Mouse (Mus musculus): ENCODE data around the gene Sgk1. TPM values are rescaled to one million over a fixed set of nuclear protein-coding genes. Genes with fewer than 3 reads are reported as not detected.
A peak's percentile ranks its signal among the peaks of the same experiment; 100 is the strongest.

Gene Sgk1
- polyA plus RNA-seq, 1 experiment from 2014 or later: 32.8 TPM

DNA sequence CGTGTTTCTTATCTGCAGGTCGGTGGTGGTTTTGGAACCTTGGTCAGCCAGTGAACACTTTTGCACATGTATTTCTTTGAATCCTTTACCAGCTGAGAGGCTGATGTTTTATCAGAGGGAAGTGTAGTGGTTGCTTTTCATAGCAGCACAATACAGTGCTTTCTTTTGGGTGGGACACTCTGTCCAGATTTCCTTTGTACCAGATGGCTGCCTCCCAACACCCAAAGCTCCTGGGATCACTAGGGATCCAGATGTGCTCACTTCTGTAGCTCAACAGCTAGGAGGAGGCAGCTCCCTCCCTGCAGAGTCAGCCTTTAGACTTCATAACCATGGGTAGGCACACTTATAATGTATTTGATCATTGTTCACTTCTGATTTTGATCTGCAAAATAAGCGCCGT, 70.5 kb downstream of the Sgk1 start:
- Histone ChIP-seq H3K27ac (no peak overlapping the region), H3K4me3 (no peak overlapping the region), H3K9me3 (replicated peaks) (no peaks in the 10 kb centered on the region), H3K27me3 (no peaks in the 10 kb centered on the region), H3K36me3 (no peaks in the 10 kb centered on the region), H3K4me1 (no peaks in the 10 kb centered on the region), H3K4me2 (replicated peaks) (no peak overlapping the region), H3K9ac (no peak overlapping the region)
- ATAC-seq (ENCODE audit: low FRiP score): no peak
- 89% methylated on average over 4 of the region's 4 CpGs for WGBS

DNA sequence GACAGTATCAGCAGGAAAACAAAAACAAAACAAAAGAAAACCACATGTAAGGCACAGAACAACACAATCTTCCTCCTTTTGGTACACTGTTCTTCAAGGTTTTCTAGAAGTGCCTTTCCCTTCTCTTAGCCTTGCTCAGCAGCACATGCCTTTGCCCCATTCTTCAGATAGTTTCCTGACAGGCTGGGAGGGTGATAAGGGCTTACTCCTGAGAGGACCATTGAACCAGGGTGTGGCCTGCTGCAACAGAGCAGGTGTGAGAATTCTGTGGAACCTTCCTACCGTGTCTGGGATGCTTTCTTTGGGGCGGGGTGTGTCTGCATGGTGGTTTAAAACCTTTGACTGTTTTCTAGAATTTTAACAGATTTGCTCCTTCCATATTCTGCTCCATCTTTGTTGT, 79.1 kb downstream of the Sgk1 start:
- WGBS: 91% methylated on average over 2 of the region's 2 CpGs
- H3K4me3 ChIP-seq: no peak overlapping the region
- H3K4me2 ChIP-seq (replicated peaks): no peak overlapping the region
- H3K27me3 ChIP-seq: no peaks in the 10 kb centered on the region
- ATAC-seq (ENCODE audit: low FRiP score): no peak
- H3K36me3 ChIP-seq: no peaks in the 10 kb centered on the region
- H3K27ac ChIP-seq: no peak overlapping the region
- H3K9ac ChIP-seq: no peak overlapping the region
- no peaks in the 10 kb centered on the region for H3K9me3 ChIP-seq (replicated peaks)
- H3K4me1 ChIP-seq: no peaks in the 10 kb centered on the region

DNA sequence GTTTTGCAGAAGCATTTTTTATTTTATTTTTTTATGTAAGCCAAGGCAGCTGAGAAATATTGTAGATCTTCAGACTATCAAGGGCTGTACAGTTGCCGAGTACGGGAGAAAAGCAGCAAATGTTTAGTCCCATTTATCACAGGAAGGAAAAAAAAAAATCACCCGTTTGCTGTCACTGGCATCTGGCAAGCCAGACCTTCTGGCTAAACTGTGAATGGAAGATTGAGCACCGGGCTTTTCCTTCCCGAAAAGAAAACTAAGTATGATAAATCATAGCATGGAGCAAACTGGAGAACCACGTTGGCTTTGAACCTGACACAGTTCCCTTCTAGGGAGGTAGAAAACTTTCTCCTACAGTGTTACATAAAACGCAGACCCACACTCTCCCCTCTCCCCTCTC, 81.0 kb downstream of the Sgk1 start:
- Histone ChIP-seq H3K4me3 (no peak overlapping the region), H3K36me3 (no peaks in the 10 kb centered on the region), H3K27me3 (no peaks in the 10 kb centered on the region), H3K27ac (no peak overlapping the region), H3K9me3 (replicated peaks) (no peaks in the 10 kb centered on the region), H3K9ac (no peak overlapping the region), H3K4me1 (no peaks in the 10 kb centered on the region), H3K4me2 (replicated peaks) (no peak overlapping the region)
- ATAC-seq (ENCODE audit: low FRiP score): no peak
- WGBS: 75% methylated on average over 7 of the region's 7 CpGs

DNA sequence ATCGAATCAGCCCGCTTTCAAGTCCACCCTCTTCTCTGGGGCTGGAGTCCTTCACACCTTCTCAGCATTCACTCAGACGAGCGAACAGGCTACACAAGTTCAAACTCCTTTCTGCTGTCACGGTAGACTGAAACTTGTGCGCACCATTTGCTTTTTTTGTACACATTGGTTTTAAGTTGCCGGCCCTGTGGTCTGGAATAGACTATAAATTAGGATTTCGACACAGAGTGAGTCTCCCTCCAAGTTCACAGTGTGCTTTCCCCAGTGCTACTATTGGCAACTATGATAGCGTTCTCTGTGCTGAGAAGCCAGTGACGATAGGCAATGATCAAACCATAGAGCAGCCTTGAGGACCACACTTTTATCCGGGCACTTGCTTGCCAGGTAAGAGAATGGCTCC, 91.7 kb downstream of the Sgk1 start:
- H3K27me3 ChIP-seq: no peaks in the 10 kb centered on the region
- no peaks in the 10 kb centered on the region for H3K36me3 ChIP-seq
- WGBS: 86% methylated on average over 11 of the region's 11 CpGs
- no peak overlapping the region for H3K4me2 ChIP-seq (replicated peaks)
- H3K9me3 ChIP-seq (replicated peaks): no peaks in the 10 kb centered on the region
- H3K9ac ChIP-seq: no peak overlapping the region
- no peaks in the 10 kb centered on the region for H3K4me1 ChIP-seq
- ATAC-seq (ENCODE audit: low FRiP score): no peak
- H3K27ac ChIP-seq: no peak overlapping the region
- no peak overlapping the region for H3K4me3 ChIP-seq

DNA sequence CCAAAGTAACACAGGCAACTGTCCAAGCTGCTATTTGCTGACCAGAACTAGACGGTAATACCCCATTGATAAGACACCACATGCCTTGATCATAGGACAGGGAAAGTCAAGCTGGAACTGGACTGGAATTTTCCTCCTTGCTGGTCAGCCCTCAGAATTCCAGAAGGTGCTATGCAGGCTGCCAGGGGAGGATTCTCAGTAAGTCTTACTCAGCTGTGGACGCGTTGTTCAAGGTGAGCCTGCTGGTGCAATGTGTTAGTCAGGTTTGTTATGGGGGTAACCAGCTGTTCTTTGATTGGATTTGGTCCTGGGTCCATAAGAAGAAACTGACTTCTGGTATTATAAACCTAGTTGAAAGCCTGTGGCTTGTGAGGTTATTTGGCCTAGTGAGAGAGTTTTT, 92.8 kb downstream of the Sgk1 start:
- Histone ChIP-seq H3K9ac (no peak overlapping the region), H3K27ac (no peak overlapping the region), H3K9me3 (replicated peaks) (no peaks in the 10 kb centered on the region), H3K36me3 (no peaks in the 10 kb centered on the region), H3K27me3 (no peaks in the 10 kb centered on the region), H3K4me3 (no peak overlapping the region), H3K4me2 (replicated peaks) (no peak overlapping the region), H3K4me1 (no peaks in the 10 kb centered on the region)
- 91% methylated on average over 3 of the region's 3 CpGs for WGBS
- no peak for ATAC-seq (ENCODE audit: low FRiP score)

DNA sequence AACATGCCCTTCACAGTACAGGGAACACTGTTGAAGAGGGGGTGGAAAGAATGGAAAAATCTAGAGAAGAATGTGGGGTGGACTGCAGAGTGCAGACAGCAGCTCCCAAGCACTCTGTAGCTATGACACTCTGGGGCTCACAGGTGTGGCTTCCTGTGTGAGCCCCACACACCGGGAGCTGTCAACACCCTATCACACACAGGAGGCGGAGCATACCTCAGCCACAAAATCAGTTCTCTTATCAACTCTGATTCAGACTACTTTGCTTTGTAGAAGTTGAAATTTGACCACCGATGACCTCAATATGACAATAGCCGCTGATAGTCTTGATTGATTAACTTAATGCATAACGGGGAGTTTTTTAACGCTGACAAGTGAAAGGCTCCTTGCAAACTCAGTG, 93.4 kb downstream of the Sgk1 start:
- WGBS: 78% methylated on average over 6 of the region's 6 CpGs
- Histone ChIP-seq H3K4me3 (no peak overlapping the region), H3K4me1 (no peaks in the 10 kb centered on the region), H3K9me3 (replicated peaks) (no peaks in the 10 kb centered on the region), H3K9ac (no peak overlapping the region), H3K4me2 (replicated peaks) (no peak overlapping the region), H3K27ac (no peak overlapping the region), H3K27me3 (no peaks in the 10 kb centered on the region), H3K36me3 (no peaks in the 10 kb centered on the region)
- ATAC-seq (ENCODE audit: low FRiP score): no peak

DNA sequence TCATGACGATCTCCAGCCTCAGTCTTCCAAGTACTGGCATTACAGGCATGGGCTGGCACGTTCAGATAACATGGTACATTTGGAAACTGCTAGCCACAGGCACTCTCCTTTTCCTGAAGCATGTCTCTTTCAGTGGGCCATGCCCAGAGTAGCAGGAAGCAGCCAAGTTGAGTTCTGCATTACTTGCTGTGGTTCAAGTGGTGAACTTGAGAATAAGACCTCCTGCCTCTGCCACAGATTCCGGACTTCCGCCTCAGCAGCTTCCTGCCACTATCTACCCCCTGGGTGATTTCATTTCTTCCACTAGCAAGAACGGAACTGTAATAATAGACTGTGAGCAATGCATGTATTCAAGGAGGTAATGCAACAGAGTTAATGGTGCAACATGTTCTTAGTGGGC, 94.3 kb downstream of the Sgk1 start:
- no peak overlapping the region for H3K27ac ChIP-seq
- H3K36me3 ChIP-seq: no peaks in the 10 kb centered on the region
- no peak overlapping the region for H3K4me2 ChIP-seq (replicated peaks)
- H3K9ac ChIP-seq: no peak overlapping the region
- H3K27me3 ChIP-seq: no peaks in the 10 kb centered on the region
- WGBS: 88% methylated on average over 5 of the region's 5 CpGs
- H3K4me3 ChIP-seq: no peak overlapping the region
- no peak for ATAC-seq (ENCODE audit: low FRiP score)
- no peaks in the 10 kb centered on the region for H3K4me1 ChIP-seq
- no peaks in the 10 kb centered on the region for H3K9me3 ChIP-seq (replicated peaks)

DNA sequence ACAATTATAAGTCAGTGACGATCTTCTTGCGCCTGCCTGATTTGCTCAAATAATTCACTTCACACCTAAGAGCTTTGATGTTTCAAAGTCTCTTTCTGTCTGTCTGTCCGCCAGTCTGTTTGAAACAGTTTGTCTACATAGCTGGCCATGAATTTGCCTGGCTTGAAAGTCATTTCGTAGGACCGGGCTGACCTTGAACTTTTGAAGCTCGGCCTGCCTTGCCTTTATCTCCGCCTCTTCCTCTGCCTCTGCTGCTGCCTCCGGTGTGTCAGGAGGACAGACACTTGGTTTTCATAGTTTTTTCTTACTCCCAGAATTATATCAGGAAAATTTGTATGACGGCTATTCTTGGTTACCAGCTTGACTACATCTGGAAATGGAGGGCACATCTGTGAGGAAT, 96.4 kb downstream of the Sgk1 start:
- Histone ChIP-seq H3K4me2 (replicated peaks) (no peak overlapping the region), H3K36me3 (no peaks in the 10 kb centered on the region), H3K27me3 (no peaks in the 10 kb centered on the region), H3K27ac (no peak overlapping the region), H3K9ac (no peak overlapping the region), H3K4me1 (no peaks in the 10 kb centered on the region), H3K4me3 (no peak overlapping the region), H3K9me3 (replicated peaks) (no peaks in the 10 kb centered on the region)
- WGBS: 91% methylated on average over 9 of the region's 9 CpGs
- ATAC-seq (ENCODE audit: low FRiP score): no peak

DNA sequence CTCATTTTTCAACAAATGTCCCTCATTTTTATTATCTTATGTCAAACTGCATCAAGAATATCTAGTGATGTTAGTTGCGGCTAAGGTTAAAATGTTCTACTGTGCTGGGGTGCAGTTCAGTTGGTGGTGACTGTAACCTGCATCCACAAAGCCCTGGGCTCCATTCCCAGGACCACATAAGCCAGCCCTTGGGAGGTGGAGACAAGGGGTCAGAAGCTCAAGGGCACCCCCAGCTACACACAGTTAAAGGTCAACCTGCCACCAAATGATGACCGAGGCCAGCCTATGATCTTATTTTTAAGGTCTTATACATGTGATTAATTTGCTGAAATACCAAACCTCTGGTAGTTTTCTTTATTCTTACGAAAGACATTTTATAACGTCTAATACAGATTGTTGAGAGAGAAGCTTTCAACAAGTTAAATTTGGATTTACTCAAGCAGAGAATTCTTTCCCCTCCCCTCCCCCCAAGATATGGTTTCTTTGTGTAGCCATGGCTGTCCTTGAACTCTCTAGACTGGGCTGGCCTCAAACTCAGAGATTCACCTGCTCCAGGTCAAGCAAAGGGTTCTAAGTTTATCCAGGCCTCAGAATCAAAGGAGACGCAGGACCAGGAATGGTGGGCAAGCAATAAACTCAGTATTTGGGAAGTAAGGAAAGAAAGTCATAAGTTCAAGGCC, 97.4 kb downstream of the Sgk1 start:
- Histone ChIP-seq H3K9ac (no peak overlapping the region), H3K27ac (no peak overlapping the region), H3K36me3 (no peaks in the 10 kb centered on the region), H3K4me3 (no peak overlapping the region), H3K4me1 (no peaks in the 10 kb centered on the region), H3K4me2 (replicated peaks) (no peak overlapping the region), H3K27me3 (no peaks in the 10 kb centered on the region), H3K9me3 (replicated peaks) (no peaks in the 10 kb centered on the region)
- WGBS: 87% methylated on average over 5 of the region's 5 CpGs
- no peak for ATAC-seq (ENCODE audit: low FRiP score)

DNA sequence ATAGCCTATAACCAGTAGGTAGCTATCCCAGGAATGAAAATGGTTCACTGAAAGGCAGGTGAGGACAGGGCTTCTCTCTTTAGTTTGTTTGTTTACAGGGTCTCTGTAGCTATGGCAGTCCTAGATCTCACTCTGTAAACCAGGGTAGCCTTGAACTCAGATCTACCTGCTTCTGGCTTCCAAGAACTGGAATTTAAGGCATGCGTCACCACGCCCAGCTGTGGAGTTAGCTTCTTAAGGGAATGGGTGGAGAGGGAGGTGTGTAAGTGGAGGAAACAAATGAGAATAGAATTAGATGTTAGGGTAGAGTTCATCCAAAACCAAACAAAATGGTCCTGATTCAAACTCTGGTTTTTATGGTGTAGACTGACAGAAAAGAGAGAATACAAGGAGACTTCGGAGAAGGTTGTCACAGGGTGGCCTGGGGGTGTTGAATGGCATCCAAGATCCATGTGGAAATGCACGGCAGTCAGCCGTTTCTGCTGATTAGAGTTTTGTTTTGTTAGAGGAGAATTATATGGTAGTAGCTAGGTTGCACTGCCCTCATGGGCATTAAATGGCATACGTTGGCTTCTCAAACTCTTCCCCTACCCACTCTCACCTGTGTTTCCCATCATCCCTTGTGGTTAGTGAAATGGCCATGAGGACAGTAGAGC, 98.9 kb downstream of the Sgk1 start:
- Histone ChIP-seq H3K4me3 (no peak overlapping the region), H3K27me3 (no peaks in the 10 kb centered on the region), H3K9me3 (replicated peaks) (no peaks in the 10 kb centered on the region), H3K9ac (no peak overlapping the region), H3K4me1 (no peaks in the 10 kb centered on the region), H3K27ac (no peak overlapping the region), H3K36me3 (no peaks in the 10 kb centered on the region), H3K4me2 (replicated peaks) (no peak overlapping the region)
- ATAC-seq (ENCODE audit: low FRiP score): no peak
- 84% methylated on average over 6 of the region's 6 CpGs for WGBS

DNA sequence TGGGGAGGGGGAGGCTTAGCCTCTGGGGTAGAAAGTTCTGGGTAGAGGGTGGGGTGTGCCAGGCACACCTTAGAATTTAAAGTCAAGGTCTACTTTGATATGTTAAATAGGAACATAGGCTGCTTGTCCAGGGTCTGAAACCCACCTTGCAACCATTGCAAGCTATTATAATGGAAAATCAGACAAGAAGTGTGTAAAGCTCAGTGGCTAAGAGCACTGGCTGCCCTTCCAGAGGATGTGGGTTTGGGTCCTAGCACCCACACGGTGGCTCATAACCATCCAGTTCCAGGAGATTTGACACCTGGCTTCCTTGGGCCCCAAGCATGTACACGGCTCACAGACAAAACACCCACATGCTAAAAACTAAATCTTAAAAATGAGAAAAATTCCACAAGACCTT, 100.3 kb downstream of the Sgk1 start:
- H3K4me1 ChIP-seq: no peaks in the 10 kb centered on the region
- no peaks in the 10 kb centered on the region for H3K36me3 ChIP-seq
- H3K9me3 ChIP-seq (replicated peaks): no peaks in the 10 kb centered on the region
- H3K27ac ChIP-seq: no peak overlapping the region
- H3K4me2 ChIP-seq (replicated peaks): no peak overlapping the region
- H3K27me3 ChIP-seq: no peaks in the 10 kb centered on the region
- no peak overlapping the region for H3K4me3 ChIP-seq
- 94% methylated on average over 2 of the region's 2 CpGs for WGBS
- H3K9ac ChIP-seq: no peak overlapping the region
- ATAC-seq (ENCODE audit: low FRiP score): no peak

DNA sequence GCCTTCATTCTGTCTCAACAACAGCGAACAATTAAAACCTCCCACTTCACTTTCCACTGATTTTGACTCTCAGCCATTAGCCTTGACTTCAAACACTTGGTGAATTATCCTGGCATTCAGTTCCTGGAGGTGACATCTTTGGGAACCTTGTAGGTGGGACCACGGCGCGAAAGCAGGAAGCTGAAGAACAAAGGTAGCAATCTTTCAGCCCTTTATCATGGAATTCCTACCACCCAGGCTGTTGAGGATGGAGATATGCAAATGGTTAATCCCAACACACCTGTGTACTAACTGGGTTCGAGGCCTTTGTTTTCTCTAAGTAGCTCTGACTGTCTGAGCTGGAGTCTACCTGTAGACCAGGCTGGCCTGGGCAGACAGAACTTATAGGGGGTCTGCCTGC, 106.5 kb downstream of the Sgk1 start:
- ATAC-seq (ENCODE audit: low FRiP score): no peak
- peaks cover 17% of the 10 kb centered on the region for H3K4me1 ChIP-seq
- H3K9me3 ChIP-seq (replicated peaks): no peaks in the 10 kb centered on the region
- 83% methylated on average over 5 of the region's 5 CpGs for WGBS
- H3K27me3 ChIP-seq: peaks cover 17% of the 10 kb centered on the region
- no peak overlapping the region for H3K9ac ChIP-seq
- H3K36me3 ChIP-seq: no peaks in the 10 kb centered on the region
- H3K4me2 ChIP-seq (replicated peaks): no peak overlapping the region
- no peak overlapping the region for H3K27ac ChIP-seq
- H3K4me3 ChIP-seq: no peak overlapping the region

DNA sequence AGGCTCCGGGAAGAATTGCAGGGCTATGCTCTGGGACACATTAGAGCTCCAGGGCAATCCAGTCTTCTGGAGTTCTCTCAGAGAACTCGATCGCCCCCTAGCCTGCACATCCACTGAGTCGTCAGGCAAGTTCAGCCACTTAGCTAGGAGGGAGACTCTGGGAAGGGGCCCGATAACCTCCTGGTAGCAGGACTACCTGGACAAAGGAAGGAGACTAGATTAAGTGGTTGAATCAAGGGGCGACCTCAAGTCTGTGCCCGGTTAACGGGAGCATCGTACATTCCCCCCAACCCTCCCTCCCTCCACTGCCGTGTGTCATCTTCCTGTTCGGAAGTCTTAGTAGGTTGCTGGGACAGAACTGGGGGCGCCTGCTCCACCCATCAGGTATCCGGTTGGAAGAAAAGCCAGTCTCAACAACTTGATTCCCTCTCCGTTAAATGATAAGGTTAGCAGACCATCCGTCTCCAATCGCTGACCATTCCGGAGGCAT, 109.4 kb downstream of the Sgk1 start:
- Histone ChIP-seq H3K9ac (peak overlapping the region; percentile 5; the same call in 1 of the 2 replicates), H3K4me3 (peak overlapping the region; percentile 1; the same call in 1 of the 2 replicates), H3K4me1 (peaks cover 20% of the 10 kb centered on the region), H3K9me3 (replicated peaks) (no peaks in the 10 kb centered on the region), H3K4me2 (replicated peaks) (peak overlapping the region; percentile 41), H3K27ac (no peak overlapping the region), H3K36me3 (no peaks in the 10 kb centered on the region), H3K27me3 (peaks cover 17% of the 10 kb centered on the region)
- no peak for ATAC-seq (ENCODE audit: low FRiP score)
- WGBS: 12% methylated on average over 17 of the region's 17 CpGs

All from hindbrain, embryonic 12.5 days (tissue).